Mouse (Mus musculus) intestine, postnatal 0 days (tissue): ENCODE measurements around the gene Tiam2. TPM values are rescaled to one million over a fixed set of nuclear protein-coding genes. Genes with fewer than 3 reads are reported as not detected.

Experiments used
- ATAC-seq: fragments of 200-750 bp; cut with Nextera tagmentation; 2 replicates; pipeline ENCODE4 v1.8.0; 2017; ENCODE audit warnings: mild to moderate bottlenecking, moderate TSS enrichment, moderate library complexity
- H3K27ac ChIP-seq: fragments of 300-500 bp; sonication (generic); 2 replicates; pipeline ENCODE4 v1.5.1; 2014; ENCODE audit warnings: mild to moderate bottlenecking, low read depth, low read length, moderate library complexity
- H3K27me3 ChIP-seq: fragments of 300-500 bp; sonication (generic); replicated peaks from 2 replicates; pipeline ENCODE4 v1.6.1; 2014; ENCODE audit warnings: low read length, mixed read lengths; ENCODE audit not compliant: control insufficient read depth, insufficient read depth
- H3K36me3 ChIP-seq: fragments of 300-500 bp; sonication (generic); 2 replicates; pipeline ENCODE4 v1.6.1; 2014; ENCODE audit warnings: mild to moderate bottlenecking, moderate library complexity; ENCODE audit not compliant: control insufficient read depth, insufficient read depth
- H3K4me1 ChIP-seq: fragments of 300-500 bp; sonication (generic); replicated peaks from 2 replicates; pipeline ENCODE4 v1.6.1; 2014; ENCODE audit warnings: antibody characterized with exemption, low read length, mixed read lengths; ENCODE audit not compliant: control insufficient read depth, insufficient read depth
- H3K4me2 ChIP-seq: fragments of 300-500 bp; sonication (generic); replicated peaks from 2 replicates; pipeline ENCODE4 v1.6.1; 2014; ENCODE audit warnings: low read depth, mild to moderate bottlenecking, moderate library complexity
- H3K4me3 ChIP-seq: fragments of 300-500 bp; sonication (generic); 2 replicates; pipeline ENCODE4 v1.5.1; 2014; ENCODE audit warnings: low read depth, low read length
- H3K9ac ChIP-seq: fragments of 300-500 bp; sonication (generic); 2 replicates; pipeline ENCODE4 v1.6.1; 2014; ENCODE audit warnings: mild to moderate bottlenecking, low read depth, low read length
- H3K9me3 ChIP-seq: fragments of 300-500 bp; sonication (generic); 2 replicates; pipeline ENCODE4 v1.6.1; 2016; ENCODE audit warnings: mixed run types; ENCODE audit not compliant: control insufficient read depth
- CTCF ChIP-seq: sonication (generic); IDR thresholded peaks from 2 replicates; pipeline ENCODE4 v1.5.1; 2016; ENCODE audit warnings: low read depth, mild to moderate bottlenecking, control low read depth, antibody characterized with exemption, moderate library complexity
- WGBS: fragments of 180-500 bp; shearing (Covaris S2); extraction: QIAGEN DNeasy Blood & Tissue Kit; methylation state at CpG from one replicate; pipeline ENCODE4 v1.1.7; 2014; 5-methylcytosine and 5-hydroxymethylcytosine counted together
- polyA plus RNA-seq: library from polyadenylated mRNA; unstranded; fragments of >200 nt; fragmentation: Nextera tagmentation; extraction: Ambion mirVana; gene quantifications from 2 replicates; pipeline ENCODE4 v1.2.1, GENCODE M21; 2015

Tiam2 gene
- polyA plus RNA-seq, 1 experiment from 2014 or later = 1.9 TPM

DNA sequence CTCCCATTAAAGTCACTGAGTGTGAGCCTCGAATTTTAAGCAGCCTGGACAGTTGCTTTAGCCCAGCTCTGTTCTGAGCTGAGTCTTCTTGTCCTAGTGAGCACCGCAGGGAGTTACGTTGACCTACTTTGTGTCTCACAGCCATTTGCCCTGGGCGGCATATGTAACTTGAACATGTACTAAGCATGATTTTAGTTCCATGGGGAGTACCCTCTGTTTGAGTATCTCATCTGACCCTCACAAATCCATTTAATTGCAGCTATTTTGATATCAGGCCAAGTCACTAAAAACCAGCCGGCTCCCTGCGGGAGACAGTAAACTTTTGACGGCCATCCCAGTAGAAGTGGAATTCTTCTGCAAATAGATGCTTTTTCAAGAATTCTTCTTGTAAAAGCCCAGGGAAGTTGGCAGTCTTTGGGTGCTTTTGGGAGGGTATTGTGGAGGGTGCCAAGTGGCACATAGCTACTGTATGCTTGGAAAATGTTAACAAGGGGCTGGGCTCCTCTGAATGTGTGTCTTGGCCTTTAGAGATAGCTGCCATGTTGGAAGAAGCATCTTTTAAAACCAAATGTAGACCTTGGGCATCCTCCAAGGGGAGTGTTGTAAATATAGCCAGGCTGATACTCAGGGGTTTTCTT is 10.6 kb downstream of the Tiam2 start:
- no peak for TF ChIP-seq CTCF
- no peak overlapping the region for H3K4me3 ChIP-seq
- no peaks in the 10 kb centered on the region for H3K9me3 ChIP-seq
- H3K27ac ChIP-seq = no peak overlapping the region
- H3K27me3 ChIP-seq = no peaks in the 10 kb centered on the region
- H3K4me2 ChIP-seq = no peak overlapping the region
- no peaks in the 10 kb centered on the region for H3K36me3 ChIP-seq
- 77% methylated on average over 7 of the region's 7 CpGs for WGBS
- no peak overlapping the region for H3K9ac ChIP-seq
- no peaks in the 10 kb centered on the region for H3K4me1 ChIP-seq
- no peak for ATAC-seq

DNA sequence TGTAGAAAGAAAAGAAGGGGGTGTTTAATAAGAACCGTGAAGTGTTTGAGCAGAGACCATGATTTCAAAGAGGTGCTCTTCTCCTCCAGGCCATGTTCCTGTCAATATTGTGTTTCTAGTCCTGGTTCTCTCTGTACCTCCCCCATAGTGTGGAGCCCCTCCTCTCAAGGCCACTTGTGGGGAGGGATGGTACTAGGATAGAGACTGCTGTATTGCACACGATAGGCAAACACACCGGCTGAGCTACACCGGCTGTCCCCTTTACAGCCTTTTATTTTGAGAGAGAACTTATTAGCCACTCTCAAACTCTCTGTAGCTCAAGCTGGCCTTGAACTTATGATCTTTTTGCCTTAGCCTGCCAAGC is 11.1 kb downstream of the Tiam2 start:
- Histone ChIP-seq H3K4me2 (no peak overlapping the region), H3K4me3 (no peak overlapping the region), H3K27me3 (no peaks in the 10 kb centered on the region), H3K9ac (no peak overlapping the region), H3K4me1 (no peaks in the 10 kb centered on the region), H3K36me3 (no peaks in the 10 kb centered on the region), H3K27ac (no peak overlapping the region), H3K9me3 (no peaks in the 10 kb centered on the region)
- 58% methylated on average over 4 of the region's 4 CpGs for WGBS
- no peak for ATAC-seq
- TF ChIP-seq CTCF = no peak

DNA sequence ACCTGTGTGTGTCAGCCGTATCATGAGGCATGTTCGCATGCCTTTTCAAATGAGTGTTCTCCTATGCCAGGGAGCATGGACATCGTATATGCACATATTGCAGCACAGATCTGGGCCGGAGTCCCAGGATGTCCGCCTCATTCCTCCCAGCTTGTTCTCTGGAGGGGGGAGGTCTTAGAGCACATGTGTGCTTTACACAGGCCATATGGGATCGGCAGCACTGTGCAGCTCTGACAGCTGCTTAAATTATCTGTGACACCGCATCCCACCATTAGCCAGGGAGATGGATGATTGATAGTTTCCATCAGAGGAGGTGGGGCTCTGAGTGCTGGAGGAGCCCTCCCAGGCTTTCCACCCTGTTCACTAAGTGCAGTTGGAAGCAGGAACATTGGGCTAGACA is 12.4 kb downstream of the Tiam2 start:
- no peak overlapping the region for H3K9ac ChIP-seq
- no peaks in the 10 kb centered on the region for H3K36me3 ChIP-seq
- no peak for TF ChIP-seq CTCF
- H3K4me3 ChIP-seq = no peak overlapping the region
- H3K27me3 ChIP-seq = no peaks in the 10 kb centered on the region
- no peaks in the 10 kb centered on the region for H3K4me1 ChIP-seq
- no peak for ATAC-seq
- 66% methylated on average over 7 of the region's 7 CpGs for WGBS
- H3K9me3 ChIP-seq = no peaks in the 10 kb centered on the region
- no peak overlapping the region for H3K27ac ChIP-seq
- H3K4me2 ChIP-seq = no peak overlapping the region

DNA sequence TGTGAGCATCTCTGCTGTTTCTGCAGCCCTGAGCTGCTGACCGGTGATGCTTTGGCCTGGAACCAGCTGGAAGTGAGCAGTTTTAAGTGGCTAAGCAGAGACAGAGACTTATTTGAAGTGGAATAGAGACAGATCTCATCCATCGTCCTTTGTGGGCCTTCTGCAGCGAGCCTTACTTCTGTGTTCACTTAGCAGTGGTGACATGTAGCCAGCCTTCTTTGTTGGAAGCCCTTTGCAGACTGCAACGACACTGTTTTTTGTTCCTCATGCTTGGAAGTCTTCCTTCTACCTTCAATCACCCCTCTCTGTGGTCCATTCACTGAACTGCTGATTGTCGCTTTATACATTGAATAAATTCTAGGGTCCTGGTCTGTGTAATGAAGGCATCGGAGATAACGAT is 18.5 kb downstream of the Tiam2 start:
- Histone ChIP-seq H3K9ac (no peak overlapping the region), H3K4me2 (no peak overlapping the region), H3K4me1 (no peaks in the 10 kb centered on the region), H3K36me3 (no peaks in the 10 kb centered on the region), H3K27me3 (no peaks in the 10 kb centered on the region), H3K27ac (no peak overlapping the region), H3K4me3 (no peak overlapping the region), H3K9me3 (no peaks in the 10 kb centered on the region)
- no peak for TF ChIP-seq CTCF
- no peak for ATAC-seq
- WGBS = 70% methylated on average over 7 of the region's 7 CpGs

DNA sequence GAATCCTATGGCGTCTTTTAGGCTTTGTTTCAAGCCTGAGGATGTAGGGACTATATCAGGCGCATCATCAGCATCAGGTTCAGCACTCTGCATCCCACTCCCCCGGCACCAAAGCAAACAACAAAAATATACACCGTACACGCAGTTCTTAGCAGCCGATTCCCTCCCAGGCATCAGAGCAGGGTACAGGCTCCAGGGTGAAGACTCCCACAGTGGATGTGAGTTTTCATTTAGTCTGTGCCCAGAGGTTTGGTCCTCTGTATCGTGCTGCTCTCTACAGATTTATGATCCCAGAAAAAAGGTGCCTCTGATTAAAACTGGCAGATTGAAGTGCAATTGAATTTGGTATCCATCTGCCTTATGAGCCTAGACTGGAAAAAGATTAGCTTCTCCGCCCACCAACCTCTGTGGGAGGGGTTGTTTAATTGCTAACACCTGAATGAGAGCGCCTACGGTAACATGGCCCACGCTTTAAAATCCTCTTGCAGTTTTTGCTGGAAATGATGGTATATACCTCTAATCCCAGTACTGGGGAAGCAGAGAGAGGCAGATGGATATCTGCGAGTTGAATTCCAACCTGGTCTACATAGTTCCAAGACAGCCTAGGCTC is 19.0 kb downstream of the Tiam2 start:
- Histone ChIP-seq H3K36me3 (no peaks in the 10 kb centered on the region), H3K9me3 (no peaks in the 10 kb centered on the region), H3K4me1 (no peaks in the 10 kb centered on the region), H3K4me3 (no peak overlapping the region), H3K27ac (no peak overlapping the region), H3K4me2 (no peak overlapping the region), H3K27me3 (no peaks in the 10 kb centered on the region), H3K9ac (no peak overlapping the region)
- no peak for TF ChIP-seq CTCF
- ATAC-seq = no peak
- 74% methylated on average over 12 of the region's 12 CpGs for WGBS

DNA sequence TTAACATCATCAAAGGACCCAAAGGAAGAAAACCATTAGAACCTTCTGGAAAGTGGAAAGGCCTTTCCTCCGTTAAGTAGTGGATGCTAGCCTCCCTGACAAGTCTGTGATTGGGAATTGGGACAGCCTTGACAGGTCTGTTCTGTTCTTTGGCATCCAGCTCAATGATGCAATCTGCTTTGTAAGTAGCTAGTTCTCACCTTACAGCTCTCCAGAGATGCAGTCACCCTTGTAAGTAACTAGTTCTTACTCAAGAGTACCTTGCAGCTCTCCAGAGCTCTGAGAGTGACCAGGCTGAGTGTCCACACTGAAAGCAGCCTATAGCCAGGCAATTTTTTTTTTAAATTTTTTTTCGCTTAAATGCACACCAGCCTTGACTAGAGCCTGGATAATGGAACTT is 21.4 kb downstream of the Tiam2 start:
- Histone ChIP-seq H3K27me3 (no peaks in the 10 kb centered on the region), H3K36me3 (no peaks in the 10 kb centered on the region), H3K9ac (no peak overlapping the region), H3K4me2 (no peak overlapping the region), H3K9me3 (no peaks in the 10 kb centered on the region), H3K27ac (no peak overlapping the region), H3K4me3 (no peak overlapping the region), H3K4me1 (no peaks in the 10 kb centered on the region)
- no peak for TF ChIP-seq CTCF
- no peak for ATAC-seq
- 96% methylated on average over 2 of the region's 2 CpGs for WGBS

DNA sequence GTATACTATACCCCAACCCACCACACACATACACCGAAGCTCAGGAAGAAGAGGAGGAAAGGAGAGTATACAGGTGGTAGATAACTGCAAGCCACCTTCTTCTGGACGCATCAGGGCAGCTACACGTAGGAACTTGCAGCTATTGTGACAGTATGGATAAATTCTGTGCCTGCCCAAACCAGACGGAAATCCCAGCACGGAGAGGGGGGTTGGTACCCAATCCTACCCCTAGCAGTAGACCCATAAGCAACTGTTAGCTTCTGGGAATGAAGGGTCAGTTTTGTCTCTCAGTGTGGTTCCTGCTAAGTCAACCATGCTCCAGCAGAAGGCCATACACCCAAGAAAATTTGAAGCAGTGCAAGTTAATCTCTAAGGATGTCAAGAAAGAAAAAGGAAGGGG is 23.0 kb downstream of the Tiam2 start:
- 93% methylated on average over 5 of the region's 5 CpGs for WGBS
- no peak overlapping the region for H3K9ac ChIP-seq
- H3K27ac ChIP-seq = no peak overlapping the region
- no peak overlapping the region for H3K4me3 ChIP-seq
- no peak for TF ChIP-seq CTCF
- H3K4me2 ChIP-seq = no peak overlapping the region
- H3K36me3 ChIP-seq = no peaks in the 10 kb centered on the region
- H3K9me3 ChIP-seq = no peaks in the 10 kb centered on the region
- no peaks in the 10 kb centered on the region for H3K4me1 ChIP-seq
- no peaks in the 10 kb centered on the region for H3K27me3 ChIP-seq
- ATAC-seq = no peak
